Mouse (Mus musculus): Measurements from ENCODE around the gene Zmynd8. TPM values are rescaled to one million over a fixed set of nuclear protein-coding genes. Genes with fewer than 3 reads are reported as not detected.

The Zmynd8 gene
- polyA plus RNA-seq (2017; shearing (Covaris generic)): 10 to 100 TPM; 40.7 to 46.7 TPM

GRCm38 (mm10) chr2:165898202-165899194, at the start of gene Zmynd8:
Zmynd8 (minus strand) TSS chr2:165899016.

Other genes with a start within 250 kb of the Zmynd8 start
- gene Ncoa3, start 93.6 kb upstream of the Zmynd8 start, polyA plus RNA-seq (2017; shearing (Covaris generic)): 100 to 1,000 TPM; 118 to 130 TPM